Mouse (Mus musculus) C2C12 (cell line): ENCODE results near the gene Tnn.

Experiments used
- CEBPB ChIP-seq: IDR thresholded peaks from one replicate; pipeline ENCODE4 v1.6.1; 2011; ENCODE audit warnings: low read depth, mild to moderate bottlenecking, control low read depth, moderate library complexity
- CTCF ChIP-seq: IDR thresholded peaks from one replicate; pipeline ENCODE4 v1.5.1; 2011; ENCODE audit not compliant: control insufficient read depth, insufficient read depth, insufficient read length
- MAX ChIP-seq: IDR thresholded peaks from one replicate; pipeline ENCODE4 v1.6.1; 2011; ENCODE audit warnings: mild to moderate bottlenecking, control low read depth
- MYOD1 ChIP-seq: IDR thresholded peaks from one replicate; pipeline ENCODE4 v1.6.1; 2011; ENCODE audit warnings: low read depth; ENCODE audit not compliant: control insufficient read depth, insufficient read length
- USF1 ChIP-seq: IDR thresholded peaks from one replicate; pipeline ENCODE4 v1.6.1; 2011; ENCODE audit warnings: low read depth, mild to moderate bottlenecking, control low read depth, moderate library complexity

DNA sequence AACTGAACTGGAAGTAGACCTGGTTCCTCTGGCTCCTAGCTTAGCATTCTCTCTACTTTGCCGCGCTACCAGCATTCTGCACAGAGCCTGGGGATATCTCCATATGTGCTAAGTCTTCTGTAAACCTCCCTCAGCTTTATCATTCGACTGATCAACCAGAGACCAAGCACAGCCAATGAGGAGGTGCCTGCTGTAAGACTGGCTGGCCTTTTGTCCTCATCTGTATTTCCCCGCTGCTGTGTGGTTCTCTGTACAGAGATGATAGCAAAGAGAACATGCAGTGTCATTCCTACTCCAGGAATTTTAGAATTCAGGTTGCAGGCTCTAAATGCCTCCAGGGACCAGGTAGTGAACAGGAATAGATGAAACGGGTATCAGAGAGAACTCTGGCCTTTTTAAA, 92.1 kb downstream of the Tnn start:
- TF ChIP-seq CTCF (no peak), USF1 (no peak), CEBPB (no peak), MAX (no peak), MYOD1 (no peak)
